Mouse (Mus musculus): ENCODE measurements at regions not wholly inside any gene's neighbourhood (a gene's known extent, or its start where the extent isn't known, plus 50 kb on each side); places are given as distances from the start of the nearest gene placed in this dataset.

GRCm38 (mm10) chrX:61652377-61652776 lies 56.9 kb upstream of the Ldoc1 start:
- DNase-seq (ENCODE audit: low read depth, low spot score): no peak

DNA sequence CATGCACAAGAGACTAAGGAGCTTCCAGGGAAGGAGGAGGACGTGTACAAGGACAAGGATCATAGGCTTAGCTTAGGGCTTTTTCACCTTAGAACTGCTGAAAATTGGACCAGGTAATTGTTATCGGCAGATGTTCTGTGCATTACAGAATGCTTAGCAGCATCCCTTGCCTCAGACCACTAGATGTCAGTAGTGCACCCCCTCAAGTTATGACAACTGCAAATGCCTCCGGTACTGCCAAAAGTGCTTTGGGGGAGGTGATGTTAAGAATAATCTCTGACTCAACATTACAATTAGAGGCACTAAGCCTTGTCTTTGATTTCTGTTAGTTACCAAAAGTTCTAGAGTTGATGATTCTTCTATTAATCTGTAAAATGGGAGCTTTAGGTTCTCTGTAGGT lies 56.2 kb upstream of the Ldoc1 start:
- peak; percentile 30 for DNase-seq (ENCODE audit: low read depth, low spot score)

Data from 3T3-L1 (cell line).